Mouse (Mus musculus) embryonic fibroblast, embryonic 13.5 days (primary cell): ENCODE measurements around the gene Rnf44. TPM values are rescaled to one million over a fixed set of nuclear protein-coding genes. Genes with fewer than 3 reads are reported as not detected.

Experiments
- H3K27ac ChIP-seq: 2 replicates; pipeline ENCODE4 v1.5.1; 2012; ENCODE audit warnings: low read length, control low read depth, inconsistent platforms; ENCODE audit not compliant: insufficient read depth
- H3K4me1 ChIP-seq: 2 replicates; pipeline ENCODE4 v1.6.1; 2011; ENCODE audit warnings: low read length; ENCODE audit not compliant: control insufficient read depth, insufficient read depth
- H3K4me3 ChIP-seq: 2 replicates; pipeline ENCODE4 v1.5.1; 2011; ENCODE audit warnings: mild to moderate bottlenecking, control low read depth, low read length; ENCODE audit not compliant: insufficient read depth
- CTCF ChIP-seq: IDR thresholded peaks from 2 replicates; pipeline ENCODE4 v1.5.1; 2011; ENCODE audit warnings: mild to moderate bottlenecking, control low read depth, low read length, moderate library complexity, borderline replicate concordance; ENCODE audit not compliant: insufficient read depth
- POLR2A ChIP-seq: IDR thresholded peaks from 2 replicates; pipeline ENCODE4 v1.6.1; 2011; ENCODE audit warnings: low read depth, mild to moderate bottlenecking, control low read depth, low read length, moderate library complexity
- polyA plus RNA-seq: library from polyadenylated mRNA; stranded (reverse); fragments of >200 nt; gene quantifications from 2 replicates; pipeline ENCODE4 v1.2.4, GENCODE M21; 2011; ENCODE audit warnings: low read depth; ENCODE audit not compliant: missing spikeins, insufficient read length

Rnf44 gene
- polyA plus RNA-seq: 39.2 and 39.4 TPM in 2 replicates

- peak within 1 kb of the TSS; percentile 100 for H3K4me3 ChIP-seq
- peak; percentile 55; the same call in 1 of the 2 replicates for TF ChIP-seq POLR2A
- TF ChIP-seq CTCF: no peak
- peaks cover 10% of the 10 kb centered on the region for H3K4me1 ChIP-seq
- peak within 1 kb of the TSS; percentile 98 for H3K27ac ChIP-seq
Measured at GRCm38 (mm10) chr13:54693558-54694347, at the start of gene Rnf44. TSS of gene Rnf44 (minus strand) at chr13:54693907.

- Histone ChIP-seq H3K4me3 (no peak overlapping the region), H3K4me1 (no peaks in the 10 kb centered on the region), H3K27ac (no peak overlapping the region)
- TF ChIP-seq POLR2A (no peak), CTCF (no peak)
Measured at GRCm38 (mm10) chr13:54738213-54738601, 44.5 kb upstream of the Rnf44 start.

- Histone ChIP-seq H3K4me1 (no peaks in the 10 kb centered on the region), H3K4me3 (no peak overlapping the region), H3K27ac (no peak overlapping the region)
- TF ChIP-seq POLR2A (no peak), CTCF (no peak)
Measured at GRCm38 (mm10) chr13:54737488-54738212, 43.9 kb upstream of the Rnf44 start.

- Histone ChIP-seq H3K4me3 (no peak overlapping the region), H3K4me1 (no peaks in the 10 kb centered on the region), H3K27ac (no peak overlapping the region)
- no peak for TF ChIP-seq POLR2A
- no peak for TF ChIP-seq CTCF
Measured at GRCm38 (mm10) chr13:54736931-54737330, 43.2 kb upstream of the Rnf44 start.

- TF ChIP-seq CTCF (no peak), POLR2A (no peak)
- Histone ChIP-seq H3K4me3 (no peak overlapping the region), H3K4me1 (no peaks in the 10 kb centered on the region), H3K27ac (no peak overlapping the region)
Measured at GRCm38 (mm10) chr13:54726131-54726530, 32.4 kb upstream of the Rnf44 start.

GRCm38 (mm10) chr13:54723143-54723542 lies 29.4 kb upstream of the Rnf44 start:
- TF ChIP-seq POLR2A (no peak), CTCF (no peak)
- no peak overlapping the region for H3K4me3 ChIP-seq
- H3K4me1 ChIP-seq: no peaks in the 10 kb centered on the region
- H3K27ac ChIP-seq: no peak overlapping the region

- no peak overlapping the region for H3K27ac ChIP-seq
- no peak overlapping the region for H3K4me3 ChIP-seq
- TF ChIP-seq POLR2A: no peak
- TF ChIP-seq CTCF: peak; percentile 56; the same call in 1 of the 2 replicates
- H3K4me1 ChIP-seq: no peaks in the 10 kb centered on the region
Measured at GRCm38 (mm10) chr13:54716916-54717315, 23.2 kb upstream of the Rnf44 start.

GRCm38 (mm10) chr13:54714996-54715395 lies 21.3 kb upstream of the Rnf44 start:
- Histone ChIP-seq H3K4me1 (no peaks in the 10 kb centered on the region), H3K27ac (no peak overlapping the region), H3K4me3 (no peak overlapping the region)
- no peak for TF ChIP-seq POLR2A
- TF ChIP-seq CTCF: no peak

GRCm38 (mm10) chr13:54714393-54714792 lies 20.7 kb upstream of the Rnf44 start:
- H3K4me1 ChIP-seq: no peaks in the 10 kb centered on the region
- H3K4me3 ChIP-seq: no peak overlapping the region
- TF ChIP-seq CTCF: no peak
- no peak for TF ChIP-seq POLR2A
- no peak overlapping the region for H3K27ac ChIP-seq

GRCm38 (mm10) chr13:54710866-54711265 lies 17.2 kb upstream of the Rnf44 start:
- H3K4me3 ChIP-seq: no peak overlapping the region
- no peak overlapping the region for H3K27ac ChIP-seq
- no peak for TF ChIP-seq CTCF
- no peak for TF ChIP-seq POLR2A
- H3K4me1 ChIP-seq: no peaks in the 10 kb centered on the region
